ENCODE assay signal across 8 mouse cellular contexts in the genomic region with DNA sequence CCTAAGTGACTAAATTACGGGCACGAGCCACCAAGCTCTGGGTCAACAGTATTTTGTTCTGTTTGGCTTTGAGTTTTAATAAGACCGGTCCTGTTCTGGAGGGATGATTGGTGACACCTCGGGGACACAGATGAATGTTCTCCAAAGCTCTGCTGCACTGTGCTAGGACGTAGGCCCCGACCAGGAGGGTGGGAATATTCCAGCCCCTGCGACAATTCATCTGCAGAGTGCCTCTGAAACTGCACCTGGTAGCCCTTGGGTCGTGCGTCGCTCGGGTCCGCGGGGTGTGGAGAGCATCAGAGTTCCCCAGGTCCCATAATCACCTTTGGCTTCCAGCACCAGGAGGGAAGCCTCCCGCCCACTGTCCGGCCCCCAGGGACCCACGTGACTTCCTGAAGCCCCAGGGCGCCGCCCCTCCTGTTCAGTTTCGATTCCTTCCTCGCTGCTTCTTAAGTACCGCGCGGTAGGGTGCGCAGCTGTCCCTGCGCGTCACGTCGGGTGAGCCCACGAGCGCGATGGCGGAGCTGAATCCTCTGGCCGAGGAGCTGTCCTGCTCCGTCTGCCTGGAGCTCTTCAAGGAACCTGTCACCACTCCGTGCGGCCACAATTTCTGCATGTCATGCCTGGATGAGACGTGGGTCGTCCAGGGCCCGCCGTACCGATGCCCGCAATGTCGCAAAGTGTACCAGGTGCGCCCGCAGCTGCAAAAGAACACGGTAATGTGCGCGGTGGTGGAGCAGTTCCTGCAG. TPM values are rescaled to one million over a fixed set of nuclear protein-coding genes. Genes with fewer than 3 reads are reported as not detected.
A peak's percentile ranks its signal among the peaks of the same experiment; 100 is the strongest.
DNase-seq lines count a peak whose midpoint lies in the region; ATAC-seq and TF ChIP-seq lines count a peak whose summit lies in the region.

A gene (plus strand): TSS at position 403 of the 749 bp plus-strand sequence.

- DNase-seq in embryonic facial prominence, embryonic 10.5 days (ENCODE audit: low spot score): peak; percentile 78
- DNase-seq in heart, adult 18-20 months: peak; percentile 97 to 98
- peak; percentile 96 for DNase-seq in kidney, adult 18-20 months
- DNase-seq in limb, embryonic 14.5 days (ENCODE audit: low spot score): peak; percentile 78
- DNase-seq in spleen, adult 12 weeks (ENCODE audit: low spot score): peak; percentile 92
- DNase-seq in cerebellum, adult 9-10 months: no peak

- no peaks in the 10 kb centered on the region for H3K36me3 ChIP-seq in embryonic facial prominence, embryonic 10.5 days (replicated peaks)
- H3K36me3 ChIP-seq in limb, embryonic 14.5 days (ENCODE audit: control insufficient read depth, insufficient read depth, low read length): no peaks in the 10 kb centered on the region
- H3K36me3 ChIP-seq in midbrain, embryonic 15.5 days (replicated peaks): no peaks in the 10 kb centered on the region

- peaks cover 28% of the 10 kb centered on the region for H3K4me1 ChIP-seq in embryonic facial prominence, embryonic 10.5 days
- H3K4me1 ChIP-seq in limb, embryonic 14.5 days (ENCODE audit: control insufficient read depth, insufficient read depth, low read length): no peaks in the 10 kb centered on the region
- H3K4me1 ChIP-seq in midbrain, embryonic 15.5 days: peaks cover 7% of the 10 kb centered on the region; the same call in 1 of the 2 replicates

- peak within 1 kb of the TSS; percentile 51 for H3K9ac ChIP-seq in limb, embryonic 14.5 days (ENCODE audit: low read depth, low read length, severe bottlenecking)
- no peak within 1 kb of the TSS for H3K9ac ChIP-seq in midbrain, embryonic 15.5 days

- peak within 1 kb of the TSS; percentile 58 for H3K4me3 ChIP-seq in embryonic facial prominence, embryonic 10.5 days
- peak within 1 kb of the TSS; percentile 47 for H3K4me3 ChIP-seq in limb, embryonic 14.5 days (replicated peaks; ENCODE audit: low read length)
- peak within 1 kb of the TSS; percentile 35 for H3K4me3 ChIP-seq in midbrain, embryonic 15.5 days

- H3K9me3 ChIP-seq in embryonic facial prominence, embryonic 10.5 days: no peaks in the 10 kb centered on the region
- no peaks in the 10 kb centered on the region for H3K9me3 ChIP-seq in limb, embryonic 14.5 days (ENCODE audit: control insufficient read depth, low read length)
- no peaks in the 10 kb centered on the region for H3K9me3 ChIP-seq in midbrain, embryonic 15.5 days

- H3K27me3 ChIP-seq in embryonic facial prominence, embryonic 10.5 days (replicated peaks; ENCODE audit: low read depth, poor library complexity, severe bottlenecking): peaks cover 39% of the 10 kb centered on the region
- peaks cover 17% of the 10 kb centered on the region for H3K27me3 ChIP-seq in limb, embryonic 14.5 days (ENCODE audit: control insufficient read depth, insufficient read depth, low read length)
- H3K27me3 ChIP-seq in midbrain, embryonic 15.5 days (replicated peaks): peaks cover 18% of the 10 kb centered on the region

- H3K4me2 ChIP-seq in limb, embryonic 14.5 days (replicated peaks; ENCODE audit: low read depth, low read length, severe bottlenecking): peak within 1 kb of the TSS; percentile 59
- peak within 1 kb of the TSS; percentile 47 for H3K4me2 ChIP-seq in midbrain, embryonic 15.5 days

- H3K27ac ChIP-seq in embryonic facial prominence, embryonic 10.5 days (replicated peaks): no peak within 1 kb of the TSS; the same call in 1 of the 2 replicates
- H3K27ac ChIP-seq in limb, embryonic 14.5 days (replicated peaks; ENCODE audit: low read depth, low read length): no peak within 1 kb of the TSS
- no peak within 1 kb of the TSS for H3K27ac ChIP-seq in midbrain, embryonic 15.5 days

- no peak for TF ChIP-seq POLR2A in limb, embryonic 14.5 days (IDR thresholded peaks at IDR 0.05; ENCODE audit: borderline replicate concordance, extremely low read depth, insufficient read depth, insufficient read length)

- 3% methylated on average over 48 of the region's 48 CpGs for WGBS in embryonic facial prominence, embryonic 10.5 days
- WGBS in limb, embryonic 14.5 days: 8% methylated on average over 39 of the region's 48 CpGs
- 3% methylated on average over 48 of the region's 48 CpGs for WGBS in midbrain, embryonic 15.5 days

- ATAC-seq in activated CD4-positive, CD25-positive, alpha-beta regulatory T cell, adult 4 months: peak; percentile 94
- peak; percentile 64 for ATAC-seq in limb, embryonic 14.5 days (ENCODE audit: low FRiP score, low read depth)
- ATAC-seq in midbrain, embryonic 15.5 days (replicated peaks): no peak

RNA-seq across cellular contexts. Expression of the gene that starts here (rescaled TPM):
- polyA plus RNA-seq in activated CD4-positive, CD25-positive, alpha-beta regulatory T cell, adult 4 months (2017; shearing (Covaris generic)): 10 to 100 TPM; 10.3 to 15.4 TPM
- 2.8 and 3.5 TPM in 2 replicates for polyA plus RNA-seq in embryonic facial prominence, embryonic 10.5 days (2016; fragmentation: Nextera tagmentation; extraction: Ambion mirVana)
- total RNA-seq in heart, adult 18-20 months (2021): 10 to 100 TPM; 21.8 to 26.1 TPM
- polyA plus RNA-seq in limb, embryonic 14.5 days (2012; rRNA removed): 5.6 and 6.2 TPM in 2 replicates
- 5.8 and 6.1 TPM in 2 replicates for polyA plus RNA-seq in limb, embryonic 14.5 days (2014; fragmentation: Nextera tagmentation; extraction: Ambion mirVana)
- polyA plus RNA-seq in midbrain, embryonic 15.5 days (2015; fragmentation: Nextera tagmentation; extraction: Ambion mirVana): 4.7 and 5.4 TPM in 2 replicates
